Mouse (Mus musculus) embryonic stem cell, embryonic (primary cell): ENCODE measurements around the gene Nod2.

Source experiments
- CTCF ChIA-PET, 4 experiments: fragments of 300-600 bp in 2 of 4; fragments of 350-600 bp in 2 of 4; sonication (Branson Sonifier 250); formaldehyde crosslinking; loops; one replicate each; lab custom pipeline; 2022; ENCODE audit warnings: inconsistent platforms in 2 of 4; lab: Charles Lee
- POLR2A ChIA-PET, 4 experiments: fragments of 300-600 bp in 2 of 4; fragments of 350-600 bp in 2 of 4; sonication (Branson Sonifier 250); formaldehyde crosslinking; loops; one replicate each; lab custom pipeline; 2022; ENCODE audit warnings: antibody characterized with exemption in 4 of 4, inconsistent platforms in 1 of 4; lab: Charles Lee

The Nod2 gene

DNA sequence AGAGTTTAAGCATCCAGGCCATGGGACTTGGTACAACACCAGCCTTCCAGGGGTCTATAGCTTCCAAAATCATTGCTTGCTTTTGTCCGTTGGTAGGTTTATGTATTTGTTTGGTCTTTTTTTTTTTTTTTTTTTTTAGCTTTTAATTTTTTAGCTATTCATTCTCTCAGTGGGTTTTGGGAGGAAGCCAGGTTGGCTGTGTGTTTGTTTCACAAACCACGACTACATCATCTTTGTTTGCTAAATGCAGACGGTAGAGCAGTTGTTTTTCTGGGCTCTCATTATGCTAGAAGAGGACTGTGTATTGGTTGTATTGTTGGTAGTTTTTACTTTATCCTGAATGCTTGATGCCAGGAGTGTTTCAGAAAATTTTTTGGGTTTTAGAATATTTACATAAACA is 12.8 kb downstream of the Nod2 start:
- CTCF ChIA-PET = no interaction called here

DNA sequence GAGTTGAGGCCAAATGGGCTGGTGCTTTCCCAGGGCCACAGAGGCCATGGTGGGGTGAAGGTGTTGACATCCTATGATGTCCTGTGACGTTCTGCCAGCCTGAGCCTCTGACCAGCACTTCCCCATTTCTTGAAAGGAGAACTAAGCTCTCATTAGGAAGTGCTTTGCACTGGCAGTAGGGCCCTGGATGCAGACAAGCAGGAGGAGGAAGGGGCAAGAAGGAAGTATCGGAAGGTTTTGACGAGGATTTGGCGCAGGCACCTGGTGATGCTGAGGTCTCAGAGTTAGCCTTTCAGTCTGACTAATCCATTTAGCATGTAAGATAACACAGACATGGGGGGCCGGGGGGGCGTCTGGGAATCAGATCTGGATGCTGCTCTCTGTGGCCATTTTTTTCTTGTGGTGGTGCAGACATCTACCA is 15.3 kb downstream of the Nod2 start:
- ChIA-PET CTCF (interaction anchor here in 1 of 4 experiments (0.6 kb wide), 1 partner anchor 105 kb away, joined by 5 read pairs; no protein-coding TSS in a partner anchor), POLR2A (interaction anchor here in 3 of 4 experiments (0.7 to 1.6 kb wide), 4 partner anchors 9 to 364 kb away, joined by 3 to 5 read pairs (median 4); no protein-coding TSS in a partner anchor)

More for the DNA sequence above, 12.8 kb downstream of the Nod2 start:
- POLR2A ChIA-PET = interaction anchor here in 1 of 4 experiments (0.6 to 1.1 kb wide), 2 partner anchors 10 to 752 kb away, joined by 3 read pairs; no protein-coding TSS in a partner anchor

DNA sequence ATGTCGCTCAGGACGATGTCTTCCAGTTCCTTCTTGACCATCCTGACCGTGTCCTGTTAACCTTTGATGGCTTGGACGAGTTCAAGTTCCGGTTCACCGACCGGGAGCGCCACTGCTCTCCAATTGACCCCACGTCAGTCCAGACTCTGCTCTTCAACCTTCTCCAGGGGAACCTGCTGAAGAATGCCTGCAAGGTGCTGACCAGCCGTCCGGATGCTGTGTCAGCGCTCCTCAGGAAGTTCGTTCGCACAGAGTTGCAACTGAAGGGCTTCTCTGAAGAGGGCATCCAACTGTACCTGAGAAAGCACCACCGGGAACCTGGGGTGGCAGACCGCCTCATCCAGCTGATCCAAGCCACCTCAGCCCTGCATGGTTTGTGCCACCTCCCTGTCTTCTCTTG is 17.0 kb downstream of the Nod2 start:
- POLR2A ChIA-PET = interaction anchor here in 1 of 4 experiments (1.0 kb wide), 1 partner anchor 30 kb away, joined by 4 read pairs; no protein-coding TSS in a partner anchor
- CTCF ChIA-PET = no interaction called here

GRCm38 (mm10) chr8:88664947-88665346 is 17.8 kb downstream of the Nod2 start:
- POLR2A ChIA-PET = interaction anchor here in 1 of 4 experiments (1.0 kb wide), 1 partner anchor 18 kb away, joined by 4 read pairs; the partner anchor contains the start of gene Nod2
- CTCF ChIA-PET = no interaction called here

DNA sequence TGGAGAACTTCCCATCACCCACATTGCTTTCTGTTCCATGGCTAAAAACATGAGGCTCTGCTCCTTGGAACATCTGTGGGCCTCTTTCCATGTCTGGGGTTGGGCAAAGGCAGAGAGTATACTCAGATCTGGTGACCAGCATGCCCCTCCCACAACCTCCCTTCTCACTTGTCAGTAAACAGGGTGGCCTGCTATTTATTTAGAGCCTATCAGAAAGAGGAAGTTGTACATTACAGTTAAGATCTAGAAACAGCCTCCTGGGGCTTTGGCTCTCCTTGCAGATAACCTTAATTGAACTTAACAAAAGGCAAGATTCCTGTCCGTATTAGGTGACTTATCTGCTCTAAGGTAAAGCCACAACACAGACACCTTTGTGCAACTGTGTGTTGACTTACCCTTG is 19.3 kb downstream of the Nod2 start:
- ChIA-PET CTCF (no interaction called here), POLR2A (no interaction called here)

DNA sequence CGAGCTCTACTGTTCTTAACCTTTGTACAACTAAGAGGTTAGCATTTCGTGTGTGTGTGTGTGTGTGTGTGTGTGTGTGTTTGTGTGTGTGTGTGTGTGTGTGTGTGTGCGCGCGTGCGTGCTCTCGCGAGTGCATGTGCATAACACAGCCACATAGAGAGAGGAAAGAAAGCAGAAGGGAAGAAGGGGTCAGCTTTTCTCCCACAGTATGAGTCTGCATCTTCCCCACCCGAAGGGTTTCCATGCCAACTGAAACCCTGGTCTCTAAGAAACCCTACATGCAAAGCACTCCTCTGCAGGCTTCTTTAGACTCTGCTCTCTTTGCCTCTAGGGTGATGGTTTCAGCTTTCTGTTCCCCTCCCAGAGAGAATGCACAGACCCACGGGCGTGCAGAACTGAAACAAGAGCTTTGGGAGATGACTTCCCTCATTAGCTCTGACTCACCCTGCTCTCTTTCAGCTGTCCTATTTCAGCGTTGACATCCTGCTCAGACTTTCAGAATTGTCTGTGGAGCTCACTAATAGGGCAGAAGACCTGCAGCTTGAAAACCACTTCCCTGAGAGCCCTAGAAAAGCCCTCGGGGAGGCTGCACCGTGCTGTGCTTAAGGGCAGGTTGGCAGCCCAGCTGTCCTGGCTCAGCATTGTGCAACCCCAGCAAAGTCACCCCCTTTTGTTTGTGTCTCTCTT is 21.4 kb downstream of the Nod2 start:
- POLR2A ChIA-PET = interaction anchor here in 3 of 4 experiments (0.6 to 1.2 kb wide), 5 partner anchors 9 to 304 kb away, joined by 3 to 4 read pairs (median 4); no protein-coding TSS in a partner anchor
- CTCF ChIA-PET = interaction anchor here in 1 of 4 experiments (1.3 kb wide), 1 partner anchor 86 kb away, joined by 3 read pairs; no protein-coding TSS in a partner anchor

- ChIA-PET CTCF (no interaction called here), POLR2A (interaction anchor here in 3 of 4 experiments (0.5 to 1.9 kb wide), 5 partner anchors 8 to 281 kb away, joined by 3 to 5 read pairs (median 3); partner anchors contain the start of gene Cyld (in 2 of the 3))
Measured at GRCm38 (mm10) chr8:88670782-88671181, 23.7 kb downstream of the Nod2 start.

- POLR2A ChIA-PET = interaction anchor here in 2 of 4 experiments (1.4 to 1.9 kb wide), 2 partner anchors 9 to 25 kb away, joined by 3 to 5 read pairs; partner anchors contain the start of gene Cyld (in 1 of the 2)
- CTCF ChIA-PET = interaction anchor here in 1 of 4 experiments (0.6 kb wide), 1 partner anchor 275 kb away, joined by 3 read pairs; no protein-coding TSS in a partner anchor
Measured at GRCm38 (mm10) chr8:88671575-88671974, 24.5 kb downstream of the Nod2 start.

DNA sequence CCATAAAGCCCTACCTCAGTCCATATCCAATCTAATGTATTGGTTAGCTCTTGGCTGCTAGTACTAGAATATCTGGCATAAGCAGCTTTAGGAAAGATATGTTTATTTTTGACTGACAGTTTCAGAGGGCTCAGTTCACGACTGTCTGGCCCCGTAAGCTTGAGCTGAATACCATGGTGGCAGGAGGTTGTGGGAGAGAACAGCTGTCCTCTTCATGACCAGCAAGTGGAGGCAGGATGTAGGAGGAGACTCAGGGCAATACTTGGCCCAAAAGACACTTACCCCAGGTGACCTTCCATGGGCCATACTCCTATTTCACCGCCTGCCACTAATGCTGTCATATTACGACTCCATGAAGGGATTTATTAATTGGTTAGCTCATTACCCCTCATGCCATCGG is 26.7 kb downstream of the Nod2 start:
- ChIA-PET CTCF (no interaction called here), POLR2A (interaction anchor here in 1 of 4 experiments (1.0 to 1.5 kb wide), 2 partner anchors 23 to 38 kb away, joined by 3 to 4 read pairs; partner anchors contain the start of genes Cyld and Snx20)

GRCm38 (mm10) chr8:88675372-88676165 is 28.5 kb downstream of the Nod2 start:
- POLR2A ChIA-PET = no interaction called here
- CTCF ChIA-PET = no interaction called here

GRCm38 (mm10) chr8:88677071-88677470 is 30.0 kb downstream of the Nod2 start:
- ChIA-PET POLR2A (interaction anchor here in 1 of 4 experiments (0.5 kb wide), 1 partner anchor 119 kb away, joined by 3 read pairs; no protein-coding TSS in a partner anchor), CTCF (no interaction called here)

DNA sequence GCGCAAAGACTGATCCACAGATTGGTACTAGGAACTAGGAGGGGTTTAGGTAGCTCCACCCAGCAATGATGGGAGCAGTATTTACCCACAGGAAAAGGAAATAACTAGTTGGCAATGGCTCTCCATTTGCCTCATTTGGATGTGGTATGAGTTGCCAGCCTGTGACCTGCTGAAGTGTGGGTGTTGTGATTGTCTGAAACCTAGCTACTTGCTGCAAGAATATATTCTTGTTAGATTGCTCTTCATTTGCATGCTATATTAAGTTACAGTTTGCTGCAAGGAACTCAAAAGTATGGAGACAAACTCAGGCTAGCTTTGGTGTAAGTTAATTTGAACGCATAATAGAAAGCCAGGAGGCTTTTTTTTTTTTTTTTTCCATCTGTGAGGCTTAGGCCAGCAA is 33.5 kb downstream of the Nod2 start:
- CTCF ChIA-PET = no interaction called here
- POLR2A ChIA-PET = interaction anchor here in 2 of 4 experiments (0.6 to 1.2 kb wide), 3 partner anchors 12 to 596 kb away, joined by 3 to 4 read pairs (median 3); partner anchors contain the start of gene Cyld (in 1 of the 2)

DNA sequence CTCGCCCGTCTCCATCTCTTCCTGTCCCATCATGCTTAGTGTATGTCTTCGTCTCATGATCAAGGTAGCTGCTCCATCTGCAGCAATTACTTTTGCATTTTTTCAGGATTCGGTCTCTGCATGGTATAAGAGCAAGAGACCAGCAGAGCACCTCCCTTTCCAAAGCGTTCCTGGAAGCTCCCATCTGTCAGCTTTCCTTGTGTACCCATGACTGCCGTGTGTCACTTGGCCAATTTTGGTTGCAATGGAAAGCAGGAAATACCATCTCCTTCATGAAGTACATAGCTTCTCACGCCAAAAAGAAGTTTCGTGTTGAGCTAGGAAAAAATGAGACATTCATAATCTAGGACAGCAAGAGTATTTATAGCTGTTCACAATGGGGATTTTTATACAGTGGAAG is 33.9 kb downstream of the Nod2 start:
- POLR2A ChIA-PET = interaction anchor here in 2 of 4 experiments (0.5 to 1.2 kb wide), 4 partner anchors 13 to 980 kb away, joined by 3 to 4 read pairs (median 3); partner anchors contain the start of gene Cyld (in 1 of the 2)
- CTCF ChIA-PET = no interaction called here

- POLR2A ChIA-PET = no interaction called here
Measured at GRCm38 (mm10) chr8:88683656-88684289, 36.7 kb downstream of the Nod2 start.

DNA sequence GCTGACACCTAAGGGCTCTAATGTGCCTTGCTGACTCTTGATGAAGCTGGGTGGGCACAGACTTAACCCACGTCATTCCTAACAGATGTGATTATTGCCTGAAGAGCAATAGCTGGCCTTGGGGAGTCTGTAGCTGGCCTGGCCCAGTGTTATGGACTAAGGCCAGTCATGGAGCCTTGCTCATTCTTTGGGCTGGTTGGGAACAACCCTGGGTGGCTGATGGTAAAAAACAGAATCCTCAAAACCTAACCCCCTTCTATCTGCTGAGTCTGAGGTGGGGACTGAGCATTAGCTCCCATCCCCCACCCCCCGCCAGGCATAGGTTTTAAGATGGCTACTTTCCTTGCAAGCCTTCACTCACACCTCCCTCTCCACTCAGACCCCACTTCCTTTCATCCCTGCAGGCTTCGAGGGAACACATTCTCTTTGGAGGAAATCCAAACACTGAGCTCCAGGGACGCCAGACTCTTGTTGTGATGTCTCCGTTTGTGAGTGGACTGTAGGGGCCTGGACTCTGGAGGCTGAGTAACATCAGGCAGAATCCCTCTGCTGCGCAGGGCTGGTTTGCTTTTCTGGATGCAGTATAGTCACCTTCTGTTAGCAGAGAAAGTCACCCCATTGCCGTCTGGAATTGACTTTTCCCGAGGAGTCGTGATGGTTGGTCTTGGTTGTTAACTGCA is 39.3 kb downstream of the Nod2 start:
- ChIA-PET CTCF (interaction anchor here in 1 of 4 experiments (0.7 kb wide), 1 partner anchor 353 kb away, joined by 4 read pairs; no protein-coding TSS in a partner anchor), POLR2A (interaction anchor here in 1 of 4 experiments (0.6 kb wide), 1 partner anchor 12 kb away, joined by 3 read pairs; no protein-coding TSS in a partner anchor)

More at GRCm38 (mm10) chr8:88683656-88684289, 36.7 kb downstream of the Nod2 start:
- CTCF ChIA-PET = no interaction called here

- CTCF ChIA-PET = interaction anchor here in 2 of 4 experiments (0.6 to 0.7 kb wide), 2 partner anchors 354 to 1925 kb away, joined by 3 to 4 read pairs; no protein-coding TSS in a partner anchor
- POLR2A ChIA-PET = interaction anchor here in 1 of 4 experiments (0.6 kb wide), 1 partner anchor 78 kb away, joined by 3 read pairs; no protein-coding TSS in a partner anchor
Measured at GRCm38 (mm10) chr8:88686906-88687235, 39.8 kb downstream of the Nod2 start.

- ChIA-PET POLR2A (interaction anchor here in 1 of 4 experiments (1.3 kb wide), 1 partner anchor 19 kb away, joined by 3 read pairs; no protein-coding TSS in a partner anchor), CTCF (no interaction called here)
Measured at GRCm38 (mm10) chr8:88689151-88689550, 42.0 kb downstream of the Nod2 start.
